Mouse (Mus musculus): ENCODE data around the gene Rab11fip3. TPM values are rescaled to one million over a fixed set of nuclear protein-coding genes. Genes with fewer than 3 reads are reported as not detected.

Gene Rab11fip3
- polyA plus RNA-seq, 1 experiment = 4.7 TPM

DNA sequence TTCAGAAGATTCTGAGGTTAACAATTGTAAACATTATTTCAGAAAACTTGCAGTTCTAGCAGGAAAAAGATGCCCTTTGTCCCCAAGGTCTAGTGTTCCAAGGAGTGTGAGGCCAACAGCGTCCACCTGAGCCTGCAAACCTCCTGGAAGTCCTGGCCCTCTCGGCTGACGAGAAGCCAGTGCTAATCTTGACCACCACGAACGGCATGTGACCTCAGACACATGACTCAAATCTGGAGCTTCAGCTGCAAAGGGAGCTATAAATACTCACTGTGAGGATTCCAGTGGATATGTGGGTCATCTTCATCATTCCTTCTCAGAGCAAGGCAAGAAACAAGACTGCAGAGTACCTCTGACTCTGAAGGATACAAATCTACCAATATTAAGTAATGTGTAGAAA, 51.4 kb downstream of the Rab11fip3 start:
- no peaks in the 10 kb centered on the region for H3K4me1 ChIP-seq (ENCODE audit: control insufficient read depth, insufficient read depth, low read length)
- no peak for TF ChIP-seq CTCF (IDR thresholded peaks at IDR 0.05; ENCODE audit: control insufficient read depth, insufficient read depth, low read length)
- 74% methylated on average over 5 of the region's 5 CpGs for WGBS
- no peak overlapping the region for H3K4me3 ChIP-seq (replicated peaks; ENCODE audit: control insufficient read depth, low read depth, low read length)
- no peak overlapping the region for H3K27ac ChIP-seq (ENCODE audit: control insufficient read depth, insufficient read depth, low read depth, low read length, poor library complexity)

DNA sequence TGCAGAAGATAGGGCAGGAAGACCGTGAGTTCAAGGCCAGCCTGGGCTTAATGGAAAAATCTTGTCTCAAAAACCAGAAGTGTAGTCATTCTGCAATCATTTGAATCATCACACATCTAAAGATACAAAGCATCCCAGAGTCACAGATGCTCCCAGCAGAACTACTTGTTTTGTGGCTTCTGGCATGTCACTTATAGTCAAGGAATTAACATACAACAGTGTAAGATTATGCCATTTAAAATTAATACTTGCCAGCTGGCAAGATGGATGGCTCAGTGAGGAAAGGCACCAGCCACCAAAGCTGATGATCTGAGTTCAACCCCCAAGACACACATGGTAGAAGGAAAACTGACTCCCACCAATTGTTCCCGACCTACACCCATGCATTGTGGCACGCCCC, 52.3 kb downstream of the Rab11fip3 start:
- WGBS = 82% methylated on average over 3 of the region's 3 CpGs
- no peak overlapping the region for H3K4me3 ChIP-seq (replicated peaks; ENCODE audit: control insufficient read depth, low read depth, low read length)

DNA sequence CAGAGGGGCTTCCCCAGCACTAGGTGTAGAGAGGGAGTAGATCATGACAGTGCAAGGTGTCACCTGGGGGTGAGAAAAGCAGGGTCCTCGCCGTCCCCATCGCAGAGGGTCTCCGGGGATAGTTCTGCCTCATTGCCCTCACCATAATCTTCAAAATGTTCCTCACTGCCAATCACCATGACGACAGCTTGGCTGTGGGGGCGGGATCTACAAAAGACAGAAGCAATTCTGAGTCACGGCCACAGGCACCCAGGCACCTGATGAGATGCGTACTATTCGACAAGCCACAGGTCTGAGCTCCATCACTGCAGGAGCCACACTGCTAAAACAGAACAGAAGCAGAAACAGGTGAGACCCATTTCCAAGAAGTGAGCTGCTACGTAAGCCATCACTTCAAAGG, 55.6 kb downstream of the Rab11fip3 start:
- Histone ChIP-seq H3K4me3 (replicated peaks; ENCODE audit: control insufficient read depth, low read depth, low read length) (no peak overlapping the region), H3K27ac (ENCODE audit: control insufficient read depth, insufficient read depth, low read depth, low read length, poor library complexity) (no peak overlapping the region), H3K4me1 (ENCODE audit: control insufficient read depth, insufficient read depth, low read length) (peaks cover 2% of the 10 kb centered on the region; the same call in 1 of the 2 replicates)
- TF ChIP-seq CTCF (IDR thresholded peaks at IDR 0.05; ENCODE audit: control insufficient read depth, insufficient read depth, low read length) (no peak), POLR2A (IDR thresholded peaks at IDR 0.05; ENCODE audit: borderline replicate concordance, control insufficient read depth, low read depth, low read length) (no peak)
- WGBS = 76% methylated on average over 10 of the region's 10 CpGs

More for the DNA sequence above, 52.3 kb downstream of the Rab11fip3 start:
- TF ChIP-seq POLR2A (IDR thresholded peaks at IDR 0.05; ENCODE audit: borderline replicate concordance, control insufficient read depth, low read depth, low read length) (no peak), CTCF (IDR thresholded peaks at IDR 0.05; ENCODE audit: control insufficient read depth, insufficient read depth, low read length) (no peak)
- Histone ChIP-seq H3K27ac (ENCODE audit: control insufficient read depth, insufficient read depth, low read depth, low read length, poor library complexity) (no peak overlapping the region), H3K4me1 (ENCODE audit: control insufficient read depth, insufficient read depth, low read length) (peaks cover under 1% of the 10 kb centered on the region; the same call in 1 of the 2 replicates)

- H3K4me1 ChIP-seq (ENCODE audit: control insufficient read depth, insufficient read depth, low read length) = peaks cover 2% of the 10 kb centered on the region; the same call in 1 of the 2 replicates
- H3K4me3 ChIP-seq (replicated peaks; ENCODE audit: control insufficient read depth, low read depth, low read length) = peak overlapping the region; percentile 7
- H3K27ac ChIP-seq (ENCODE audit: control insufficient read depth, insufficient read depth, low read depth, low read length, poor library complexity) = no peak overlapping the region
Observed at GRCm38 (mm10) chr17:26011841-26012460, 57.4 kb downstream of the Rab11fip3 start.

DNA sequence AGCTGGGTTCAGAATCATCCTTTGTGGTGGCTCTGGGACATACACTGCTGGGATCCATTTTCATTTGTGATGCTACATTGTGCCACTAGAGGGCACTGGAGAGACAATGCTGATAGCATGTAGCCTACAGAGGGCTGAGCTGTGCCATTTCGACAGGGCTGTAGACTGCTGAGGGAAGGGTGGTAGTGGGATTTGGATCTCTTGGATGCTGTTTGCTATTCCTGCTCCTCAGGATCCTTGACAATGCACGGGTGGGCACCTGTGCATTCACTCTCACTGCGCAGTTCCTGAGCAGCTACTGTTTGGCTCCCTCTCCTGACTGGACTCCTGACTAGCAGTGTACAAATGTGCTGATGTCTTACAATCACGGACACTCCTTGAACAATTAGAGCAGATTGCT, 59.8 kb downstream of the Rab11fip3 start:
- no peak overlapping the region for H3K27ac ChIP-seq (ENCODE audit: control insufficient read depth, insufficient read depth, low read depth, low read length, poor library complexity)
- no peak overlapping the region for H3K4me3 ChIP-seq (replicated peaks; ENCODE audit: control insufficient read depth, low read depth, low read length)
- H3K4me1 ChIP-seq (ENCODE audit: control insufficient read depth, insufficient read depth, low read length) = peaks cover 2% of the 10 kb centered on the region; the same call in 1 of the 2 replicates
- TF ChIP-seq POLR2A (IDR thresholded peaks at IDR 0.05; ENCODE audit: borderline replicate concordance, control insufficient read depth, low read depth, low read length) = no peak
- peak; percentile 84 for TF ChIP-seq CTCF (IDR thresholded peaks at IDR 0.05; ENCODE audit: control insufficient read depth, insufficient read depth, low read length)
- 11% methylated on average over 4 of the region's 4 CpGs for WGBS

More at GRCm38 (mm10) chr17:26011841-26012460, 57.4 kb downstream of the Rab11fip3 start:
- TF ChIP-seq POLR2A (IDR thresholded peaks at IDR 0.05; ENCODE audit: borderline replicate concordance, control insufficient read depth, low read depth, low read length) (no peak), CTCF (IDR thresholded peaks at IDR 0.05; ENCODE audit: control insufficient read depth, insufficient read depth, low read length) (peak; percentile 93)
- 10% methylated on average over 15 of the region's 15 CpGs for WGBS

GRCm38 (mm10) chr17:26008787-26009186, 60.6 kb downstream of the Rab11fip3 start:
- H3K4me3 ChIP-seq (replicated peaks; ENCODE audit: control insufficient read depth, low read depth, low read length) = no peak overlapping the region
- no peak for TF ChIP-seq CTCF (IDR thresholded peaks at IDR 0.05; ENCODE audit: control insufficient read depth, insufficient read depth, low read length)
- H3K27ac ChIP-seq (ENCODE audit: control insufficient read depth, insufficient read depth, low read depth, low read length, poor library complexity) = no peak overlapping the region
- 26% methylated on average over 7 of the region's 7 CpGs for WGBS
- H3K4me1 ChIP-seq (ENCODE audit: control insufficient read depth, insufficient read depth, low read length) = peaks cover 2% of the 10 kb centered on the region; the same call in 1 of the 2 replicates

DNA sequence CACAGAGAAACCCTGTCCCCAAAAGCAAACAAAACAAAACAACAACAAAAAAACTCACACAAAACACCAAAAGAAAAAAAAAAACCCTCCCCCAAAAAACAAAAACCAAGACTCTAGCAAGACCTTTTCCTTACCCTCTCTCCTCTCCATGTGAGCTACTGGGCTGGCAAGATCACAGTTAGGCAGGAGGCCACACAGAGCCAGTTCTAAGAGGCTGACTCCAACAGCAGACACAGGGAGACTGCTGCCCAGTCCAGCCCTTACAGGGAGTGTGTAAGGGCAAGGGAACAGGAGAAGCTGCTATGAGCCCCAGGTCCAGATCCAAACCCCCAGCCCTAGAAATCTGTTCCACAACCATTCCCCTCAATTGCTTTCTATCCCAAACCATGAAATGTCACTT, 61.0 kb downstream of the Rab11fip3 start:
- no peak overlapping the region for H3K4me3 ChIP-seq (replicated peaks; ENCODE audit: control insufficient read depth, low read depth, low read length)
- H3K4me1 ChIP-seq (ENCODE audit: control insufficient read depth, insufficient read depth, low read length) = peaks cover 2% of the 10 kb centered on the region; the same call in 1 of the 2 replicates
- TF ChIP-seq POLR2A (IDR thresholded peaks at IDR 0.05; ENCODE audit: borderline replicate concordance, control insufficient read depth, low read depth, low read length) (no peak), CTCF (IDR thresholded peaks at IDR 0.05; ENCODE audit: control insufficient read depth, insufficient read depth, low read length) (no peak)
- no peak overlapping the region for H3K27ac ChIP-seq (ENCODE audit: control insufficient read depth, insufficient read depth, low read depth, low read length, poor library complexity)

DNA sequence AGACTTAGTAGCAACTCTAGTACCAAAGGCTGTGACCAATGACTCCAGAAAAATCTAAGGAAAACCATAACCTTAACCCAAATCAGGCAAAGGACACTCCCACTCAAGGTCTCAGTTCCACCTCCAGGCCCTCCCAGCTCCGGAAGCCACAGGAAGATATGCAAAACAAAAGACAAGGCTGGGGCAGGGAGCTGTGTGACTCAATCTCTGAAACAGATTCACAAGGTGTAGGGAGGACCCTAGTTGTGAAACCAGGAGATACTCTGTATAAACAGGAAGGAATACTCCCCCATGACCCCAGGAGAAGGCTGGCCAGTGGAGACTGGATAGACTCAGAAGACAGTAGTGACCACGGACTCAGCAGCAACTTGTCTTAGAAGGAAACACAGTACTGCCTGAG, 61.7 kb downstream of the Rab11fip3 start:
- no peak overlapping the region for H3K4me3 ChIP-seq (replicated peaks; ENCODE audit: control insufficient read depth, low read depth, low read length)
- WGBS = 13% methylated on average over 2 of the region's 2 CpGs
- H3K4me1 ChIP-seq (ENCODE audit: control insufficient read depth, insufficient read depth, low read length) = peaks cover 2% of the 10 kb centered on the region; the same call in 1 of the 2 replicates
- no peak for TF ChIP-seq POLR2A (IDR thresholded peaks at IDR 0.05; ENCODE audit: borderline replicate concordance, control insufficient read depth, low read depth, low read length)
- no peak overlapping the region for H3K27ac ChIP-seq (ENCODE audit: control insufficient read depth, insufficient read depth, low read depth, low read length, poor library complexity)
